Mouse (Mus musculus) liver, adult 2 months (tissue): ENCODE data around the gene Prkag2. TPM values are rescaled to one million over a fixed set of nuclear protein-coding genes. Genes with fewer than 3 reads are reported as not detected.
A peak's percentile ranks its signal among the peaks of the same experiment; 100 is the strongest.

Source experiments
- DNase-seq: peaks from one replicate; pipeline ENCODE4 v3.0.0-alpha.2; 2011; ENCODE audit warnings: low read depth, low spot score; ENCODE audit errors: extremely low read depth
- H3K27ac ChIP-seq: fragments of 200-500 bp; replicated peaks from 2 replicates; pipeline ENCODE4 v1.5.1; 2012; ENCODE audit warnings: low read depth, mild to moderate bottlenecking, control low read depth, inconsistent platforms, low read length; ENCODE audit not compliant: insufficient read depth
- H3K27me3 ChIP-seq: fragments of 200-500 bp; 2 replicates; pipeline ENCODE4 v1.6.1; 2012; ENCODE audit warnings: mild to moderate bottlenecking, moderate library complexity, low read length, inconsistent platforms; ENCODE audit not compliant: control insufficient read depth, insufficient read depth
- H3K36me3 ChIP-seq: fragments of 200-500 bp; 2 replicates; pipeline ENCODE4 v1.6.1; 2012; ENCODE audit warnings: low read length, inconsistent platforms; ENCODE audit not compliant: control insufficient read depth, insufficient read depth
- H3K4me1 ChIP-seq: fragments of 200-500 bp; 2 replicates; pipeline ENCODE4 v1.6.1; 2011; ENCODE audit warnings: low read length; ENCODE audit not compliant: control insufficient read depth, insufficient read depth
- H3K4me3 ChIP-seq: fragments of 200-500 bp; 2 replicates; pipeline ENCODE4 v1.5.1; 2011; ENCODE audit warnings: low read depth, mild to moderate bottlenecking, control low read depth, low read length, moderate library complexity; ENCODE audit not compliant: insufficient read depth
- H3K79me2 ChIP-seq: fragments of 200-500 bp; 2 replicates; pipeline ENCODE4 v1.6.1; 2012; ENCODE audit warnings: inconsistent platforms, mild to moderate bottlenecking, low read length, moderate library complexity; ENCODE audit not compliant: control insufficient read depth, insufficient read depth
- H3K9ac ChIP-seq: fragments of 200-500 bp; 2 replicates; pipeline ENCODE4 v1.6.1; 2012; ENCODE audit warnings: low read depth, mild to moderate bottlenecking, control low read depth, inconsistent platforms, low read length
- CTCF ChIP-seq: fragments of 200-500 bp; IDR thresholded peaks from 2 replicates; pipeline ENCODE4 v1.5.1; 2011; ENCODE audit warnings: low read depth, low read length, control low read depth
- POLR2A ChIP-seq: fragments of 200-500 bp; IDR thresholded peaks from 2 replicates; pipeline ENCODE4 v1.6.1; 2011; ENCODE audit warnings: low read length, control low read depth; ENCODE audit not compliant: insufficient read depth; ENCODE audit errors: extremely low read depth
- WGBS: fragments of 180-500 bp; shearing (Covaris S2); methylation state at CpG from one replicate; pipeline ENCODE4 v1.1.7; 2018; 5-methylcytosine and 5-hydroxymethylcytosine counted together
- polyA plus RNA-seq: library from polyadenylated mRNA; depleted of rRNA; stranded (reverse); fragments of >200 nt; gene quantifications from 2 replicates; pipeline ENCODE4 v1.2.3, GENCODE M21; 2012
- total RNA-seq: library from RNA; depleted of rRNA; stranded (reverse); fragments of >200 nt; gene quantifications from 2 replicates; pipeline ENCODE4 v1.2.3, GENCODE M21; 2014

Gene Prkag2
- total and polyA plus RNA-seq, 2 experiments = 14.8 to 21.1 TPM

DNA sequence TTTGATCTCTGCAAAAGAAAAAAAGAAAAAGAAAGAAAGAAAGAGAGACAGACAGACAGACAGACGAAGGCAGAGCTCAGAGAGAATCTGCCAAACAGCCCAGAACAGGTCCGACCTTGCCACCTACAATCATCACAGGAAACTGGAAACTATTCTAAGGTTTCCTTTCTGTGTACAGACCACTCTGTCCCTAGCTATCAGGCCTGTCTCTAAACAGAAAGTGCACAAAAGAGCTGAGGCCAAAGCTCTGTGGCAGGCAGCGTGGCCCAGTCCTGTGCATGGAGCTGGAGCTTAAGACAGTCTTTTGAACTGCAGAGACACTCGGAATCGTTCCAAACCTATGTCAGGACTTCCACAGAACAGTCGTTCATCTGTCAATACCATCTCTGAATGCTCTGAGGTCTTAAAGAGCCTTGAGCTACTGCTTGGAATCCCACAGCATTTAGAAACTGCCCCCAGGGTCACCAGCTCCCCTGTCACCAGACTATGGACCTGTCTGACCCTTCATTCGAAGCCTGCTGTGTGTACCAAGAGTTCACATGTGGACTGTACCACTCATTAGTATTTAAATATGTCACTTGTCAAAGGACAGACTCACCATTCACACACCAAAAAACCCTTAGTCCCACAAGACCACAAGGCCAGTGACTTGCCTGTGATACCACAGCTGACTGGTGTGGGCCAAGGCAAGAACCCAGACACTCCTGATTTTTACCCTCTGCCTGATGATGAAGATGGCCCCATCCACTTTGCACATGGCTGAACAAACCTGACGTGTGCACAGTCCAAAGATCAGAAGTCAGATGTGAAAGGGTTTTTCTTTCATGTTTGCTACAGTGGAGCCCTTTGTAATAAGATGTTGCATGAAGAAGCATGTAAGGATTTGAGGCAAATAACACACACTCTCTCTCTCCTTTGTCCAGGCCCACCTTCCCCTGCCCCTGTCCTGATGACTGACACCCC, 35.9 kb downstream of the Prkag2 start:
- Histone ChIP-seq H3K27me3 (no peaks in the 10 kb centered on the region), H3K4me3 (no peak overlapping the region), H3K79me2 (peaks cover 47% of the 10 kb centered on the region), H3K27ac (peak overlapping the region; percentile 81), H3K4me1 (peaks cover 44% of the 10 kb centered on the region), H3K36me3 (no peaks in the 10 kb centered on the region), H3K9ac (no peak overlapping the region)
- peak; percentile 90 for DNase-seq
- 14% methylated on average over 8 of the region's 8 CpGs for WGBS
- TF ChIP-seq POLR2A (no peak), CTCF (no peak)

DNA sequence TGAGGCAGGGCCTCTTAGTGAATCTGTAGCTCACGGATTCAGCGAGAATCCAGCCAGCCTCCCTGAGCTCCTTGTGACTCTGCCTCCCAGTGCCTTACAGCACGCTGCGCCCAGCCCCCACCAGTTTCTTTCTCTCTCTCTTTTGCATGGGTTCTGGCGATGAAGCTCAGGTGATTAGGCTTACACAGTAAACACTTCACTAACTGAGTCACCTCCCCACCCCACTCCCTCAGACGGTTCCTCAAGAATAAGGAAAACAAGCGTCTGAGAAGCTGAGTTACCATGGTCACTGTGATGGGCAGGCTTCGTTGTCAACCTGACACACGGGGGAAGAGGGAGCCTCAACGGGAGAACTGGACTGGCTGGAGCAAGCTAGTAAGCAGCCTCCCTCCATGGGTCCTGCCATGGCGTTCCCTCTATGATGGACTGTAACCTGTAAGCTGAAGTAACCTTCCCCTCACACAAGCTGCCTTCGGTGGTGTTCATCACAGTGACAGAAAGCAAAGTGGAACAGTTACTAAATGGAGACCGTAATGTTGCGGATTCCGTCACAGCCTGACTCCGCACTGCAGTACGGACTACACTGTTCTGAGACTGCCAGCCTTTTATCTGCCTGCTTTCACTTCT, 37.8 kb downstream of the Prkag2 start:
- DNase-seq = no peak
- no peak overlapping the region for H3K27ac ChIP-seq

DNA sequence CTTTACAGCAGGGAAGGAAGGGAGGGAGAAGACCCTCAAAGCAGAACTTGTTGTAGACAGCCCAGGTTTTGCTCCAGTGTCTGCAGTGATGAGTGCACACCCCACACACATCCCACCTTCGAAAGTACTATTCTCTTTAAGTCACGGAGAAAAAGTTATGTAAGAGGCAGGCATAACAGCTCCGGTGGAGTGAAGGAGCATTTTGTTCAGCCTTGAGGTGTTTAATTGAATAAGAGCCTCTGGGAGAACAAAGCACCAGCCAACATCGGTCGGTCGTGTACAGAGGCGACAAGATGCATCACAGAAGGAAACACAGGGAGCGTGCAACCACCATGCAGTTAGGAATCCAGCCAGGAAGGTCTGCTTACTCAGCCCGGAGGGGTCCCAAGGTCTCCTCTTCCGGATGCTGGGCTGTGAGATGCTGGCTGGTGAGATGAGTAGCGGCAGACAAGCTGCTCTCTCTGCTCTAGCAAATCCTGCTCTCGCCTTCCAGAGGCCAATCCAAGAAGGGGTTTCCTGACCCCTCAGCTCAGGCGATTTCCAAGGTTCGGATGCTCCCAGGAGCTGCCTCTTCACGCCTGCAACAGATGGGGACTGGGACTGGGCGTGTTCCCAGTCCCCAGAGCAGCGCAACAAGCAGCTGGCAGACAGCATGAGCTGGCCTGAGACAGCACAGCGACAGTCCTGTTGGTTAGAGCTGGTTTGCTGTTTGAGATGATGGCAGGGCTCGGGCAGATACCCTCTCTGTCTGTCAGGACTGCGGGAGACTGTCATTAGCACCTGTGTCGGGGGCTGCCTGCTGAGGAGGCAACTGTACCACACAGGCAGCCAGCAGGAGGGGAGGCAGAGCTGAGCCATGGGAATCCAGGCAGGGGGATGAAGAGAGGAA, 41.3 kb downstream of the Prkag2 start:
- no peak for TF ChIP-seq CTCF
- TF ChIP-seq POLR2A = no peak
- WGBS = 68% methylated on average over 21 of the region's 21 CpGs
- no peak for DNase-seq
- H3K9ac ChIP-seq = no peak overlapping the region
- H3K79me2 ChIP-seq = peaks cover 60% of the 10 kb centered on the region
- peaks cover 28% of the 10 kb centered on the region for H3K4me1 ChIP-seq
- no peak overlapping the region for H3K27ac ChIP-seq
- H3K27me3 ChIP-seq = no peaks in the 10 kb centered on the region
- no peaks in the 10 kb centered on the region for H3K36me3 ChIP-seq
- no peak overlapping the region for H3K4me3 ChIP-seq

More for the DNA sequence above, 37.8 kb downstream of the Prkag2 start:
- Histone ChIP-seq H3K36me3 (no peaks in the 10 kb centered on the region), H3K4me1 (peaks cover 48% of the 10 kb centered on the region), H3K79me2 (peaks cover 46% of the 10 kb centered on the region), H3K4me3 (no peak overlapping the region), H3K27me3 (no peaks in the 10 kb centered on the region), H3K9ac (no peak overlapping the region)
- 73% methylated on average over 17 of the region's 17 CpGs for WGBS
- no peak for TF ChIP-seq CTCF
- TF ChIP-seq POLR2A = no peak

DNA sequence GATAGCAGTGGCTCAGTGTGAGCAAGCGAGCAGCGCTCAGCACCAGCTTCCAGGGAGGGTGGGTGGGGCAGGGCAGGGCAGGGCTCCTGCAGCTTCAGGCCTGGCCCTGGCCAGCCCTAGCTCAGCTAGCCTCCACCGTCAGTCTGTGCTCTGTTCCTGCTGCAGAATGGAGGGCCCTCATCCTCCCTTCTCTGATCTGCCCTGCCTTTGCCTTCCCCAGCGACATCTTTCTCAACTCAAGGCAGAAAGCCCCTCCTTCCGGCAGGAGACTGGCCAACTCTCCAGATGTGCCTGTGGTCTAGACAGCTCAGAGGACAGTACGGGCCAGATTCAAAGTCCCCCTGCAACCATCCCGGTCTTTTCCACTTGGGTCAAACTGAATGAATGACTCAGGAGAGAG, 42.0 kb downstream of the Prkag2 start:
- Histone ChIP-seq H3K4me1 (peaks cover 23% of the 10 kb centered on the region), H3K27ac (no peak overlapping the region), H3K27me3 (no peaks in the 10 kb centered on the region), H3K79me2 (peaks cover 62% of the 10 kb centered on the region), H3K36me3 (no peaks in the 10 kb centered on the region), H3K9ac (no peak overlapping the region), H3K4me3 (no peak overlapping the region)
- no peak for DNase-seq
- TF ChIP-seq POLR2A (no peak), CTCF (no peak)
- 75% methylated on average over 7 of the region's 7 CpGs for WGBS

DNA sequence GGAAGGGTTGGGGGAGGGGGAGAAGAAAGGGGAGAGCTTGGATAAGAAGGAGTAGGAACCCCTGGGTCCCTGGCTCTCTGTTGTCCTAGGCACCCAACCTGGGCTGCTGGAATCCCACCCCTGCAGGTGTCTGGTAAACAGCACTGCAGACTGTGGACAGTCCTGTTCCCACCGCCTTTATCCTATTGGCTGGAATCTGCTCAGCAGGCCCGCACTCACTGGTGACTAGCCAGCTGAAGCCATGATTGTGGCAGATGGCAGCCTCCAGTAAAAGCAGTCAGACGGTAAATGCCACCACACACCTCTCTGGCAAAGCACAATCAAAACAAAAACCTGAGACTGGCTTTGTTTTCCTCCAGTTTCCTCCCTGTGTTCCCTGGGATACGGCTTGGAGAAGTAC, 45.2 kb downstream of the Prkag2 start:
- no peak for DNase-seq
- no peaks in the 10 kb centered on the region for H3K27me3 ChIP-seq
- peaks cover 20% of the 10 kb centered on the region for H3K4me1 ChIP-seq
- no peak overlapping the region for H3K4me3 ChIP-seq
- no peaks in the 10 kb centered on the region for H3K36me3 ChIP-seq
- WGBS = 76% methylated on average over 4 of the region's 4 CpGs
- peaks cover 56% of the 10 kb centered on the region for H3K79me2 ChIP-seq
- no peak overlapping the region for H3K27ac ChIP-seq
- H3K9ac ChIP-seq = no peak overlapping the region
- no peak for TF ChIP-seq POLR2A
- TF ChIP-seq CTCF = no peak
